Mouse (Mus musculus) embryonic facial prominence, embryonic 11.5 days (tissue): ENCODE measurements around the gene A730009L09Rik. TPM values are rescaled to one million over a fixed set of nuclear protein-coding genes. Genes with fewer than 3 reads are reported as not detected.

ENCODE experiments used
- polyA plus RNA-seq: library from polyadenylated mRNA; unstranded; fragments of >200 nt; fragmentation: Nextera tagmentation; extraction: Ambion mirVana; gene quantifications from 2 replicates; pipeline ENCODE4 v1.2.1, GENCODE M21; 2014

A730009L09Rik gene
- polyA plus RNA-seq, 1 experiment from 2014 or later = not detected

Other genes with a start within 250 kb of the A730009L09Rik start
- 53.5 and 56.7 TPM in 2 replicates for gene Mrpl39, start 220.6 kb downstream of the A730009L09Rik start, polyA plus RNA-seq